8 mouse cellular contexts compared by ENCODE assay signal in the genomic region with DNA sequence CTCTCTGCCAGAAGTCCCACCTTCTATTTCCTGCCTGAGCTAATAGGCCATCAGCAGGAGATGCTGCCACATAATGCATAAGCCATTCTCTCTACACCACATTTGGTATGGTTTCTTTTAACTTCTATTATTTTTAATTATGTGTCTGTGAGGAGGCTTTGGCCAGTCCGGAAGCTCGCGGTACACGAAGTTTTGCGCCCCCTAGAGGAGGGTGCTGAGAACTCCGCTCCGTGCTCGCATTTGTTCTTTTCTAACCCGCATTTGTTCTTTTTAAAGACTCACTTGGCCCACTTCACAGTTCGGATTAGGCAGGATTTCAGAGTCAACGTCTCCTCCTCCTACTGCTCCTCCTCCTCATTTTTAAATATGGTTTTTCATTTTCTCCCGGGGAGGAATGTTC. TPM values are rescaled to one million over a fixed set of nuclear protein-coding genes. Genes with fewer than 3 reads are reported as not detected.
DNase-seq lines count a peak whose midpoint lies in the region; ATAC-seq and TF ChIP-seq lines count a peak whose summit lies in the region.

No protein-coding gene starts in this region.

- no peak overlapping the region for H3K27ac ChIP-seq in heart, postnatal 0 days (ENCODE audit: low read depth)
- H3K27ac ChIP-seq in small intestine, adult 2 months (ENCODE audit: insufficient read depth, low read depth, low read length): no peak overlapping the region

- 0 out of 2 replicates have a peak, but pooled peaks cover 3% of the 10 kb centered on the region for H3K4me1 ChIP-seq in heart, postnatal 0 days (ENCODE audit: control insufficient read depth, insufficient read depth)
- H3K4me1 ChIP-seq in small intestine, adult 2 months (ENCODE audit: control insufficient read depth, insufficient read depth, insufficient read length, low read length): no peaks in the 10 kb centered on the region

- no peak for TF ChIP-seq EP300 in heart, postnatal 0 days (IDR thresholded peaks at IDR 0.05; ENCODE audit: low read depth)

- no peaks in the 10 kb centered on the region for H3K36me3 ChIP-seq in heart, postnatal 0 days (replicated peaks; ENCODE audit: control insufficient read depth, insufficient read depth, low read length)
- H3K36me3 ChIP-seq in small intestine, adult 2 months (ENCODE audit: control insufficient read depth, insufficient read depth, low read length): no peaks in the 10 kb centered on the region

- TF ChIP-seq POLR2A in small intestine, adult 2 months (IDR thresholded peaks at IDR 0.05; ENCODE audit: low read depth, low read length): no peak

- peak; percentile 16 for DNase-seq in urinary bladder, postnatal 25 days (ENCODE audit: low spot score)
- no peak for DNase-seq in urinary bladder, adult 18-20 months (ENCODE audit: low spot score in 2 of 2)
- DNase-seq in embryo, embryonic 10.5 days (ENCODE audit: low spot score): peak; percentile 65
- DNase-seq in heart, postnatal 0 days (ENCODE audit: low spot score): no peak
- DNase-seq in left cerebral cortex, adult 18-20 months (ENCODE audit: low spot score in 2 of 2): peak; percentile 79 to 88
- peak; percentile 38 for DNase-seq in lung, postnatal 14 days

- H3K9me3 ChIP-seq in heart, postnatal 0 days (replicated peaks; ENCODE audit: control insufficient read depth, low read length): no peaks in the 10 kb centered on the region

- H3K4me3 ChIP-seq in heart, postnatal 0 days (ENCODE audit: low read depth, low read length): no peak overlapping the region
- H3K4me3 ChIP-seq in small intestine, adult 2 months (ENCODE audit: low read depth, low read length): no peak overlapping the region

- H3K4me2 ChIP-seq in heart, postnatal 0 days (ENCODE audit: low read depth, low read length): 0 out of 2 replicates have a peak overlapping the region, but pooled peaks have one; percentile 12

- ATAC-seq in heart, postnatal 0 days (ENCODE audit: insufficient read depth, low read depth): no peak
- ATAC-seq in erythroblast, adult 5-6 weeks (replicated peaks; ENCODE audit: low FRiP score, poor library complexity, severe bottlenecking): no peak

- peak; percentile 19; the same call in 1 of the 2 replicates for TF ChIP-seq CTCF in heart, postnatal 0 days (IDR thresholded peaks at IDR 0.05; ENCODE audit: low read depth)
- peak; percentile 42; the same call in 1 of the 2 replicates for TF ChIP-seq CTCF in small intestine, adult 2 months (IDR thresholded peaks at IDR 0.05; ENCODE audit: extremely low read depth, insufficient read length, insufficient replicate concordance, low read depth, low read length)

- H3K27me3 ChIP-seq in heart, postnatal 0 days (ENCODE audit: control insufficient read depth, insufficient read depth, low read length): no peaks in the 10 kb centered on the region
- no peaks in the 10 kb centered on the region for H3K27me3 ChIP-seq in small intestine, adult 2 months (ENCODE audit: control insufficient read depth, insufficient read depth, low read length)

- WGBS in heart, postnatal 0 days: 35% methylated on average over 12 of the region's 12 CpGs
- 37% methylated on average over 12 of the region's 12 CpGs for WGBS in small intestine, adult 2 months

- no peak overlapping the region for H3K9ac ChIP-seq in heart, postnatal 0 days (replicated peaks; ENCODE audit: low read depth, low read length)

RNA-seq across cellular contexts. Expression of a gene that starts 56.5 kb away (rescaled TPM):
- 0.46 and 10.2 TPM in 2 replicates for total RNA-seq in heart, postnatal 0 days (2014; rRNA removed; ENCODE audit: low replicate concordance)
- polyA plus RNA-seq in heart, postnatal 0 days (2015; fragmentation: Nextera tagmentation; extraction: Ambion mirVana): 7.8 and 8.5 TPM in 2 replicates
- total RNA-seq in left cerebral cortex, adult 18-20 months (2021): 10 to 100 TPM in 1 of 2 experiments, 1 to 10 TPM in 1; 8.9 to 11.6 TPM
- 3.6 and 6.3 TPM in 2 replicates for polyA plus RNA-seq in small intestine, adult 2 months (2012; rRNA removed)
- total RNA-seq in erythroblast, adult 5-6 weeks (2015; ENCODE audit: low replicate concordance): 0.38 and 2.3 TPM in 2 replicates
- 0.09 and 0.98 TPM in 2 replicates for total RNA-seq in erythroblast, adult 5-6 weeks (2017; ENCODE audit: low replicate concordance)

Comparison
In these comparisons a context has a peak if more than half of its experiments do, and no peak if none do; other contexts are left out.
1. DNase-seq: peak in urinary bladder, postnatal 25 days (single experiment), embryo, embryonic 10.5 days (single experiment), left cerebral cortex, adult 18-20 months (2 of 2) and lung, postnatal 14 days (single experiment); none in urinary bladder, adult 18-20 months (0 of 2) and heart, postnatal 0 days (single experiment).